Mouse (Mus musculus) cortical plate, adult 2 months (tissue): ENCODE data around the gene Frs3.

Experiments used
- CTCF ChIP-seq: fragments of 200-500 bp; IDR thresholded peaks from 2 replicates; pipeline ENCODE4 v1.5.1; 2011; ENCODE audit warnings: mild to moderate bottlenecking, control low read depth, low read length; ENCODE audit not compliant: insufficient read depth; ENCODE audit errors: extremely low read depth
- POLR2A ChIP-seq: fragments of 200-500 bp; IDR thresholded peaks from 2 replicates; pipeline ENCODE4 v1.6.1; 2011; ENCODE audit warnings: mild to moderate bottlenecking, low read length, control low read depth; ENCODE audit not compliant: insufficient read depth; ENCODE audit errors: extremely low read depth

GRCm38 (mm10) chr17:47671988-47672310 lies 16.9 kb upstream of the Frs3 start:
- TF ChIP-seq CTCF (no peak), POLR2A (no peak)
